Mouse (Mus musculus) liver, postnatal 0 days (tissue): ENCODE measurements around the gene Lrrc28.

Experiments used
- CTCF ChIP-seq: sonication (generic); IDR thresholded peaks from 2 replicates; pipeline ENCODE4 v1.5.1; 2016; ENCODE audit warnings: antibody characterized with exemption, low read depth
- EP300 ChIP-seq: IDR thresholded peaks from 2 replicates; pipeline ENCODE4 v1.6.1; 2016; ENCODE audit warnings: antibody characterized with exemption, low read depth, mild to moderate bottlenecking

GRCm38 (mm10) chr7:67686545-67686944 lies 41.5 kb upstream of the Lrrc28 start:
- TF ChIP-seq CTCF (no peak), EP300 (no peak)
